8 mouse cellular contexts compared by ENCODE assay signal in the genomic region with DNA sequence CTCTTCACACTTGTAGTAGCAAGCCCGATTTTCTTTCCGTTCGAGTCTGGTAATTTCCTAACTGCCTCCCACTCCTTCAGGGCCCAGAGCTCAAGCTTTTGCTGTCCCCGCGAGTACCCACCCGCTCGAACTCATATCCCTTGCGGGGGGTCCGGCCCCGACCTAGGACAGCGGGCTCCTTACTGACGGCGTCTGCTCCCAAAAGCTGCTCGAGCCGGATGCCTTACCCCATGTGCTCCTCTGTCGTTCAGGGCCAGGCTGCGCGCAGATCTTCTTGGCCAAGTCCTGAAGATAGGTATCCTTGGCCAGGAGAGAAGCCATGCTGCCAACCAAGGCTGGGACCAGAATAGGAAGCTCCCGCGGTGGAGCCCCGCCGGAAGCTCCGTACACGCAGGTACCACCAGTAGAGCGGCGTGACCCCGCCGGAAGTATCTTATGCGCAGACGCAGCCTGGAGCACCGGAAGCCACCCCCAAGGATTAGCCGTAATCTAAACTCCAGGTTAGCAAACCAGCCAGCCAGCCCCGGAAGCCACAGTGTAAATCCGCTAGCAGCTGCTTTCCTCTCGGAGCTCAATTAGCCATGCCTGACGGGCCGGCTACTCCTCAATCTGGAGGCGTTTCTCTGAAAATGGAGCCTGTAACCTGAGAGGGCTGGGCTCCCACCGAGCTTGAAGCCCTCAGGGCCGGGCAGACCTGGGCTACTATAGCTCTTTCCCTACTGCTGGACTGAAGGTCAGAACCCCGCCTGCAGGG. TPM values are rescaled to one million over a fixed set of nuclear protein-coding genes. Genes with fewer than 3 reads are reported as not detected.
DNase-seq lines count a peak whose midpoint lies in the region; ATAC-seq lines count a peak whose summit lies in the region.

Surf6 (minus strand) TSS at position 413 of the 754 bp plus-strand sequence.

- DNase-seq in MEL-GATA-1-ER (ENCODE audit: extremely low read depth, low read depth): peak; percentile 97
- DNase-seq in cerebellum, adult 8-10 months: peak; percentile 89
- peak; percentile 97 for DNase-seq in forelimb bud, embryonic 11.5 days (ENCODE audit: low read depth, low spot score)
- peak; percentile 94 for DNase-seq in layer of hippocampus, adult 9-10 months (ENCODE audit: low spot score)
- DNase-seq in ovary, postnatal 10 days (ENCODE audit: low spot score): peak; percentile 79
- peak; percentile 94 to 95 for DNase-seq in thymus, postnatal 10 days (ENCODE audit: low spot score in 2 of 2)

- peaks cover 36% of the 10 kb centered on the region for H3K36me3 ChIP-seq in lung, embryonic 16.5 days (ENCODE audit: control insufficient read depth, insufficient read depth, low read length)

- peak within 1 kb of the TSS; percentile 68 for H3K4me3 ChIP-seq in lung, embryonic 16.5 days (ENCODE audit: low read length)

- no peaks in the 10 kb centered on the region for H3K9me3 ChIP-seq in lung, embryonic 16.5 days (ENCODE audit: control insufficient read depth, low read length)

- H3K4me1 ChIP-seq in lung, embryonic 16.5 days (replicated peaks; ENCODE audit: control insufficient read depth, insufficient read depth, low read length): peaks cover 18% of the 10 kb centered on the region

- peak within 1 kb of the TSS; percentile 80 for H3K9ac ChIP-seq in lung, embryonic 16.5 days (ENCODE audit: low read length)

- H3K4me2 ChIP-seq in lung, embryonic 16.5 days (ENCODE audit: low read depth, low read length): peak within 1 kb of the TSS; percentile 88

- ATAC-seq in hematopoietic stem cell, adult 5-6 weeks (replicated peaks in 1 of 2; ENCODE audit: insufficient read depth in 1 of 2, low FRiP score in 2 of 2, low TSS enrichment in 1 of 2, low read depth in 1 of 2, poor library complexity in 2 of 2, severe bottlenecking in 2 of 2): peak; percentile 84 to 94
- peak; percentile 97 for ATAC-seq in lung, embryonic 16.5 days (ENCODE audit: low read depth)

- no peaks in the 10 kb centered on the region for H3K27me3 ChIP-seq in lung, embryonic 16.5 days (ENCODE audit: control insufficient read depth, insufficient read depth, low read depth, low read length)

- peak within 1 kb of the TSS; percentile 80 for H3K27ac ChIP-seq in lung, embryonic 16.5 days (ENCODE audit: low read length)

- under 1% methylated on average over 41 of the region's 41 CpGs for WGBS in lung, embryonic 16.5 days

RNA-seq across cellular contexts. Expression of gene Surf6, which starts in this region (rescaled TPM):
- 60.0 and 60.6 TPM in 2 replicates for total RNA-seq in hematopoietic stem cell, adult 5-6 weeks (2017)
- 22.6 and 25.3 TPM in 2 replicates for polyA plus RNA-seq in lung, embryonic 16.5 days (2015; fragmentation: Nextera tagmentation; extraction: Ambion mirVana)

Comparison
In these comparisons a context has a peak if more than half of its experiments do, and no peak if none do; other contexts are left out.
1. Peak in every context shown above with its lines: DNase-seq, ATAC-seq, H3K4me3 ChIP-seq and H3K27ac ChIP-seq.